In the genomic region with DNA sequence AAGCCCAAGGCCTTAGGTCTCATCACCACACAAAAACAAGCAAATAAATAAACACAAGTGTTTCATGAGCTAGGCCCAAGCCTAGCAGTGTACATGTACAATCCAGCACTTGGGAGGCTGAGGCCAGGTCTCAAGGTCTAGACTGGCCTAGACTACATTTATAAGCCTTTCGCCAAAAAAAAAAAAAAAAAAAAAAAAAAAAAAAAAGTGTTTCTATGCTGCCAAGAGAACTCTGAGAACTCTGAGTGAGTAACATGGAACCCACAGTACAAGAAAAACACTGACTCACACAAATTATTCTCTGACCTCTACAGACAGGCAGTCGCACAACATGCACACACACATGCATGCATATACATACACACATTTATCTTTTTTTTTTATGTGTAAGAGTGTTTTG, we compare ENCODE assay signal across 17 mouse cellular contexts.
"Had no signal": no experiment of that assay in that cellular context is flagged by ENCODE, and none has a peak within 500 bp of the region (broad histone marks: within the 10 kb centered on the region; RNA-seq: fewer than 3 reads in every experiment).

No protein-coding gene starts in this region.

- H3K9me3 ChIP-seq: limb, embryonic 10.5 days; lung, embryonic 15.5 days; megakaryocyte, embryonic 14.5 days; midbrain, embryonic 12.5 days; neural tube, embryonic 13.5 days had no signal

- H3K4me2 ChIP-seq: liver, embryonic 11.5 days; lung, embryonic 15.5 days; midbrain, embryonic 12.5 days; neural tube, embryonic 13.5 days had no signal

- H3K27ac ChIP-seq: kidney, postnatal 0 days; limb, embryonic 10.5 days; macrophage; midbrain, embryonic 12.5 days; neural tube, embryonic 13.5 days had no signal

- DNase-seq: kidney, adult 11 months; kidney, adult 9 months; layer of hippocampus, adult 9-11 months; layer of hippocampus, postnatal 36 days; lung, postnatal 14 days; right cerebral cortex, postnatal 14 days; thymus, adult 2 months; thymus, postnatal 4 days had no signal

- H3K4me3 ChIP-seq: limb, embryonic 10.5 days; lung, embryonic 15.5 days; megakaryocyte, embryonic 14.5 days; midbrain, embryonic 12.5 days; neural tube, embryonic 13.5 days had no signal

- H3K9ac ChIP-seq: lung, embryonic 15.5 days; midbrain, embryonic 12.5 days; neural tube, embryonic 13.5 days had no signal

- H3K36me3 ChIP-seq: lung, embryonic 15.5 days; midbrain, embryonic 12.5 days; neural tube, embryonic 13.5 days had no signal

- H3K27me3 ChIP-seq: lung, embryonic 15.5 days; megakaryocyte, embryonic 14.5 days; midbrain, embryonic 12.5 days; neural tube, embryonic 13.5 days had no signal

- ATAC-seq: midbrain, embryonic 16.5 days had no signal
